8 mouse cellular contexts compared by ENCODE assay signal in genomic region chr1:179545768-179546550, GRCm38 (mm10). TPM values are rescaled to one million over a fixed set of nuclear protein-coding genes. Genes with fewer than 3 reads are reported as not detected.
DNase-seq lines count a peak whose midpoint lies in the region; ATAC-seq and TF ChIP-seq lines count a peak whose summit lies in the region.
"Not testable (repeated sequence)": the region's sequence is repeated elsewhere in the genome, so short reads cannot be mapped to it uniquely, and the experiment has no call there.

Tfb2m (minus strand) TSS chr1:179546267.
Cnst (plus strand) TSS chr1:179546370.

- TF ChIP-seq RAD21 in MEL (IDR thresholded peaks at IDR 0.05; ENCODE audit: low read depth, low read length) = not testable (repeated sequence)

- peaks cover 0 to 41% of the 10 kb centered on the region in 2 experiments for H3K36me3 ChIP-seq in MEL (ENCODE audit: control insufficient read depth in 1 of 2, insufficient read depth in 2 of 2, low read length in 2 of 2)
- not testable (repeated sequence) for H3K36me3 ChIP-seq in lung, embryonic 16.5 days (ENCODE audit: control insufficient read depth, insufficient read depth, low read length)

- DNase-seq in MEL (ENCODE audit: low read depth, low spot score) = peak; percentile 99
- peak; percentile 99 for DNase-seq in cerebellum, adult 2 months
- peak; percentile 97 for DNase-seq in forelimb bud, embryonic 11.5 days (ENCODE audit: low read depth, low spot score)
- DNase-seq in layer of hippocampus, adult 9-10 months (ENCODE audit: low spot score) = peak; percentile 97
- DNase-seq in ovary, postnatal 10 days (ENCODE audit: low spot score) = peak; percentile 94
- DNase-seq in thymus, postnatal 10 days (ENCODE audit: low spot score in 2 of 2) = peak; percentile 96 to 97

- peak; percentile 98 for ATAC-seq in hematopoietic stem cell, adult 5-6 weeks (replicated peaks in 1 of 2; ENCODE audit: insufficient read depth in 1 of 2, low FRiP score in 2 of 2, low TSS enrichment in 1 of 2, low read depth in 1 of 2, poor library complexity in 2 of 2, severe bottlenecking in 2 of 2)
- ATAC-seq in lung, embryonic 16.5 days (ENCODE audit: low read depth) = peak; percentile 99

- not testable (repeated sequence) for TF ChIP-seq EP300 in MEL (IDR thresholded peaks at IDR 0.05; ENCODE audit: low read depth in 1 of 2, low read length in 2 of 2)

- H3K27me3 ChIP-seq in MEL (ENCODE audit: control insufficient read depth in 1 of 2, insufficient read depth in 2 of 2, low read length in 2 of 2); cerebellum, adult 2 months (ENCODE audit: control insufficient read depth, insufficient read depth, low read length); lung, embryonic 16.5 days (ENCODE audit: control insufficient read depth, insufficient read depth, low read depth, low read length): not testable (repeated sequence)

- H3K27ac ChIP-seq in MEL (ENCODE audit: control insufficient read depth, low read depth, low read length) = peak within 1 kb of the TSS; percentile 73
- peak within 1 kb of the TSS; percentile 75 for H3K27ac ChIP-seq in cerebellum, adult 2 months (ENCODE audit: insufficient read depth, low read length)
- H3K27ac ChIP-seq in lung, embryonic 16.5 days (ENCODE audit: low read length) = peak within 1 kb of the TSS; percentile 95

- TF ChIP-seq CTCF in MEL (IDR thresholded peaks at IDR 0.05 in 2 of 3, conservative IDR thresholded peaks at IDR 0.05 in 1 of 3; ENCODE audit: control insufficient read depth in 1 of 3, insufficient read depth in 1 of 3, low read depth in 2 of 3, low read length in 3 of 3, poor library complexity in 1 of 3, severe bottlenecking in 1 of 3); cerebellum, adult 2 months (IDR thresholded peaks at IDR 0.05; ENCODE audit: borderline replicate concordance, insufficient read depth, low read depth, low read length): not testable (repeated sequence)

- H3K4me3 ChIP-seq in MEL (ENCODE audit: control insufficient read depth in 1 of 2, insufficient read depth in 1 of 2, low read depth in 2 of 2, low read length in 2 of 2) = peak within 1 kb of the TSS; percentile 84 to 94
- H3K4me3 ChIP-seq in cerebellum, adult 2 months (replicated peaks; ENCODE audit: insufficient read depth, low read depth, low read length) = peak within 1 kb of the TSS; percentile 81
- H3K4me3 ChIP-seq in lung, embryonic 16.5 days (ENCODE audit: low read length) = peak within 1 kb of the TSS; percentile 85

- H3K4me1 ChIP-seq in MEL (ENCODE audit: control insufficient read depth in 1 of 2, insufficient read depth in 2 of 2, low read length in 2 of 2) = peaks cover 3 to 11% of the 10 kb centered on the region in 2 experiments; a peak in 3 of 4 replicates
- H3K4me1 ChIP-seq in cerebellum, adult 2 months (ENCODE audit: control insufficient read depth, insufficient read depth, low read length) = not testable (repeated sequence)
- peaks cover 19% of the 10 kb centered on the region for H3K4me1 ChIP-seq in lung, embryonic 16.5 days (replicated peaks; ENCODE audit: control insufficient read depth, insufficient read depth, low read length)

- peak in 1 of 2 experiments; percentile 72; a peak in 2 of 4 replicates for TF ChIP-seq POLR2A in MEL (IDR thresholded peaks at IDR 0.05; ENCODE audit: control insufficient read depth in 1 of 2, insufficient read depth in 1 of 2, low read depth in 1 of 2, low read length in 2 of 2, poor library complexity in 1 of 2)
- TF ChIP-seq POLR2A in cerebellum, adult 2 months (IDR thresholded peaks at IDR 0.05; ENCODE audit: borderline replicate concordance, insufficient read depth, low read length) = peak; percentile 68

- WGBS in cerebellum, adult 2 months = under 1% methylated on average over 67 of the region's 69 CpGs
- under 1% methylated on average over 68 of the region's 69 CpGs for WGBS in lung, embryonic 16.5 days

- peak within 1 kb of the TSS; percentile 91 for H3K4me2 ChIP-seq in lung, embryonic 16.5 days (ENCODE audit: low read depth, low read length)

- peaks cover 37% of the 10 kb centered on the region for H3K79me2 ChIP-seq in MEL (ENCODE audit: control insufficient read depth, insufficient read depth, low read length, poor library complexity)

- not testable (repeated sequence) for H3K9me3 ChIP-seq in MEL (replicated peaks; ENCODE audit: insufficient read depth, low read length); lung, embryonic 16.5 days (ENCODE audit: control insufficient read depth, low read length)

- peak within 1 kb of the TSS; percentile 86 for H3K9ac ChIP-seq in MEL (ENCODE audit: control insufficient read depth, low read depth, low read length, poor library complexity, severe bottlenecking)
- peak within 1 kb of the TSS; percentile 85 for H3K9ac ChIP-seq in lung, embryonic 16.5 days (ENCODE audit: low read length)

TF ChIP-seq in MEL, 35 proteins besides CTCF, POLR2A, EP300 and RAD21:
- peak; percentile 98 for TF ChIP-seq SIN3A (IDR thresholded peaks at IDR 0.05; ENCODE audit: low read length)
- TF ChIP-seq BHLHE40 (IDR thresholded peaks at IDR 0.05; ENCODE audit: borderline replicate concordance, low read depth, low read length) = peak; percentile 50; the same call in 1 of the 2 replicates
- TF ChIP-seq KAT2A (conservative IDR thresholded peaks at IDR 0.05; ENCODE audit: low read depth, low read length) = peak; percentile 77
- TF ChIP-seq ELF1 (IDR thresholded peaks at IDR 0.05; ENCODE audit: low read depth, low read length) = peak; percentile 95
- TF ChIP-seq TCF12 (IDR thresholded peaks at IDR 0.05; ENCODE audit: low read depth, low read length) = peak; percentile 45; the same call in 1 of the 2 replicates
- TF ChIP-seq MYC (IDR thresholded peaks at IDR 0.05; ENCODE audit: low read depth, low read length) = peak; percentile 98
- TF ChIP-seq TBP (IDR thresholded peaks at IDR 0.05; ENCODE audit: low read depth, low read length) = peak; percentile 83
- peak; percentile 74 for TF ChIP-seq NRF1 (IDR thresholded peaks at IDR 0.05; ENCODE audit: insufficient read depth, low read depth, low read length, poor library complexity, severe bottlenecking)
- peak; percentile 93 for TF ChIP-seq HCFC1 (IDR thresholded peaks at IDR 0.05; ENCODE audit: low read depth, low read length)
- peak; percentile 35 for TF ChIP-seq NELFE (IDR thresholded peaks at IDR 0.05; ENCODE audit: low read depth, low read length)
- TF ChIP-seq ZMIZ1 (IDR thresholded peaks at IDR 0.05; ENCODE audit: low read depth, low read length) = 0 out of 2 replicates have a peak, but pooled peaks have one; percentile 33
- peak; percentile 32; the same call in 1 of the 2 replicates for TF ChIP-seq USF1 (IDR thresholded peaks at IDR 0.05; ENCODE audit: low read depth, low read length)
- peak; percentile 44; the same call in 1 of the 2 replicates for TF ChIP-seq MAZ (IDR thresholded peaks at IDR 0.05; ENCODE audit: low read depth, low read length)
- peak; percentile 96 for TF ChIP-seq MAX (IDR thresholded peaks at IDR 0.05; ENCODE audit: low read length)
- peak; percentile 99 for TF ChIP-seq MXI1 (IDR thresholded peaks at IDR 0.05; ENCODE audit: low read depth, low read length)

RNA-seq across cellular contexts. Expression of gene Tfb2m, which starts in this region (rescaled TPM):
- total RNA-seq in MEL (2012; rRNA removed) = 17.3 and 19.3 TPM in 2 replicates
- polyA plus RNA-seq in MEL (2012; ENCODE audit: insufficient read depth in 1 of 2, insufficient read length in 2 of 2, low read depth in 1 of 2, low replicate concordance in 2 of 2, missing spikeins in 1 of 2) = 10 to 100 TPM in 1 of 2 experiments, not detected in 1; 20.9 TPM
- polyA plus RNA-seq in cerebellum, adult 2 months (2012; rRNA removed) = 22.6 and 23.5 TPM in 2 replicates
- total RNA-seq in hematopoietic stem cell, adult 5-6 weeks (2017) = 29.9 and 57.9 TPM in 2 replicates
- polyA plus RNA-seq in lung, embryonic 16.5 days (2015; fragmentation: Nextera tagmentation; extraction: Ambion mirVana) = 32.0 and 33.6 TPM in 2 replicates

RNA-seq across cellular contexts. Expression of gene Cnst, which starts in this region (rescaled TPM):
- 10.4 and 11.9 TPM in 2 replicates for total RNA-seq in MEL (2012; rRNA removed)
- polyA plus RNA-seq in MEL (2012; ENCODE audit: insufficient read depth in 1 of 2, insufficient read length in 2 of 2, low read depth in 1 of 2, low replicate concordance in 2 of 2, missing spikeins in 1 of 2) = 10 to 100 TPM in 1 of 2 experiments, not detected in 1; 12.1 TPM
- polyA plus RNA-seq in cerebellum, adult 2 months (2012; rRNA removed) = 45.1 and 49.8 TPM in 2 replicates
- total RNA-seq in hematopoietic stem cell, adult 5-6 weeks (2017) = 17.1 and 17.9 TPM in 2 replicates
- 18.0 and 18.9 TPM in 2 replicates for polyA plus RNA-seq in lung, embryonic 16.5 days (2015; fragmentation: Nextera tagmentation; extraction: Ambion mirVana)

Comparison
In these comparisons a context has a peak if more than half of its experiments do, and no peak if none do; other contexts are left out.
1. Peak in every context shown above with its lines: DNase-seq, ATAC-seq, H3K4me3 ChIP-seq and H3K27ac ChIP-seq.